Mouse (Mus musculus) cortical plate, adult 2 months (tissue): ENCODE measurements around the gene Card9.

Source experiments
- CTCF ChIP-seq: fragments of 200-500 bp; IDR thresholded peaks from 2 replicates; pipeline ENCODE4 v1.5.1; 2011; ENCODE audit warnings: mild to moderate bottlenecking, control low read depth, low read length; ENCODE audit not compliant: insufficient read depth; ENCODE audit errors: extremely low read depth
- POLR2A ChIP-seq: fragments of 200-500 bp; IDR thresholded peaks from 2 replicates; pipeline ENCODE4 v1.6.1; 2011; ENCODE audit warnings: mild to moderate bottlenecking, low read length, control low read depth; ENCODE audit not compliant: insufficient read depth; ENCODE audit errors: extremely low read depth

- TF ChIP-seq POLR2A, result no peak
- TF ChIP-seq CTCF, result no peak
These were observed 44.0 kb downstream of the Card9 start for GRCm38 (mm10) chr2:26316576-26317246.
